Mouse (Mus musculus) G1E-ER4 (cell line): ENCODE measurements around the gene Tmem147. TPM values are rescaled to one million over a fixed set of nuclear protein-coding genes. Genes with fewer than 3 reads are reported as not detected.

Experiments
- GATA1 ChIP-seq: IDR thresholded peaks from one replicate; pipeline ENCODE4 v1.8.0; 2012; ENCODE audit warnings: low read length, inconsistent platforms
- polyA plus RNA-seq: library from polyadenylated mRNA; stranded (reverse); fragments of >175 nt; gene quantifications from 2 replicates; pipeline ENCODE4 v1.2.3, GENCODE M21; 2012

Tmem147 gene
- 197 and 201 TPM in 2 replicates for polyA plus RNA-seq

DNA sequence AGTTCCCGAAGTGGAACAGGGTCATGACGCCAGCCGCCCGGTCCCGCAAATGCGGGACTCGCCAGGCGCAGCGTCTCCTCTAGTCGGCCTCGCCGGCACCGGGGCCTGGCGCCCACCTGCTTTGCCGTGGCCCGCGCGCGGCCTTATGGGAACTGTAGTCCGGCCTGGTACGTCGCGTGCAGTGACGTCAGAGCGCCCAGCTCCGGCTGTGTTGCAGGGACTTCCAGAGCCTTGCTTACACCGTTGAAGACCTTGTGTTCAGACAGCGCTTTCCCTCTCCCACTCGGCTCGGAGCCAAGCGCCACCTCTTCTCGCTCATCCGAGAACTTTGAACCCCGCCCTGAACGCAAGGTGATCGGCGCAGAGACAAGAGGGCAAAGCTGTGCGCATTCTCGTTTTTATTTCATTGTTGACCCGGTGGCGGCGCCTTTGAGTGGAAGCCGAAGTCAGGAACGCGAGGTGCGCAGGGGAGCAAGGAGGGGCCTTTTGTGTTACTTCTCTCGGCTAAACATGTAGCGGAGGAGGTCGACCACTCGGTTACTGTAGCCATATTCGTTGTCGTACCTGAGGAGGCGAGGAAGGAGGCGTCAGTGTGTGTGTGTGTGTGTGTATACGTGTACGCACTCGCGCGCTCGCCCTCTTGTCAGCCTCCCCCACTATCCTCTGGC, at the start of gene Tmem147:
Tmem147 (minus strand) TSS at position 145 of the 668 bp plus-strand sequence.
- no peak for TF ChIP-seq GATA1

DNA sequence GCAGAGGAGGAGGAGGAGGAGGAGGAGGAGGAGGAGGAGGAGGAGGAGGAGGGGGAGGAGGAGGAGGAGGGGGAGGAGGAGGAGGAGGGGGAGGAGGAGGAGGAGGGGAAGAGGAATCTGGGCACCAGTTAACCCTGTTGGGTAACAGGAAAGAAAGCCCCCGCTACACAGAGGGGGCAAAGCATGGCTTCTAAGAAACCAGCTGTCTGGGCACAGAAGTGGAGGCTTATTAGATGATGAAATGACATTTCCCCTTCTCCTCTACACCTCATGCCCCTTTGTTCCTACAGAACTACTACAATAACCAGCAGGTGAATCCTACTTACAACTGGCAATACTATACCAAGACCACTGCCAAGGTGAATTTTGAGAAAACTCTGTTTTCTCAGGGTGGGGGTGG, 48.6 kb upstream of the Tmem147 start:
- no peak for TF ChIP-seq GATA1

DNA sequence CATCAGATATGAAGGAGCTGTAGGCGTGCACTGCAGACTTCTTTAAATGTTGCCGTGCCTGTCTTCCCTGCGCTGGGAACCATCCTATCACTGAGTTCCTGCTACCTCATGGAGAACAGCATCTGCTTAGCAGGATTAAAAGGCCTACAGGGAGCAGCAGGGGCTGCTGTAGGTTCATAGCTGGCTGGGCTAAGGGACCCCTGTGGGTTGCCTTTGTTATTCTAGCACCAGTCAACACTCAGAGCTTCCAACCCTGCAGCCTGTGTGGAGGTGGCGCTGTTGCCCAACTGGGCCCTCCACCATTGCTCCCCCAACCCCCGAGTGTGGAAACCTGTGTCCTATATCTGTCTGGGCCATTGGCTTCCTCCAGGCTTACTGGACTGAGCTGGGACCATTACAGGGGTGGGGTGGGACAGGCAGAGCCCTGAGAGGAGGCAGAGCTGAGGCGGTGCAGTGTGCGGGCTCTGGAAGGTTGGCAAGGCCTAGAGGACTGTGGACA, 47.8 kb upstream of the Tmem147 start:
- no peak for TF ChIP-seq GATA1

DNA sequence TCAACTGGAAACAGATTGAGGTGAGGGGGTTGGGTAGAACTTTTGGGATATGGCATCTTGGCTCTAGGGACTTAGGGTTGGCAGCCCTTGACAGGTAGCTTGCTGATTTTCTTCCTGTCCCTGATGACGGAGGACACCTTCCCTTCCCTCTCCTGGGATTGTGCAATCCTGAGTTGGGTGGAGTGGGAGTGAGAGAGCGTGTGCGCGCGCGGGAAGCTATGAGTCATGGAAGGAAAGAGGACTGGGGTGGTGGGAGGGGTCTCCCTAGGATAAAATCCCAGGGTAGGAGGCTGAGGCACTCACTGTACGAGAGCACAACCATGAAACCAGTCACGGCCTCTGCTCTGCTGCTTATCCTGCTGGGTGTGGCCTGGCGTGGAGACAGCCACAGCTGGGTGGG, 46.8 kb upstream of the Tmem147 start:
- no peak for TF ChIP-seq GATA1

DNA sequence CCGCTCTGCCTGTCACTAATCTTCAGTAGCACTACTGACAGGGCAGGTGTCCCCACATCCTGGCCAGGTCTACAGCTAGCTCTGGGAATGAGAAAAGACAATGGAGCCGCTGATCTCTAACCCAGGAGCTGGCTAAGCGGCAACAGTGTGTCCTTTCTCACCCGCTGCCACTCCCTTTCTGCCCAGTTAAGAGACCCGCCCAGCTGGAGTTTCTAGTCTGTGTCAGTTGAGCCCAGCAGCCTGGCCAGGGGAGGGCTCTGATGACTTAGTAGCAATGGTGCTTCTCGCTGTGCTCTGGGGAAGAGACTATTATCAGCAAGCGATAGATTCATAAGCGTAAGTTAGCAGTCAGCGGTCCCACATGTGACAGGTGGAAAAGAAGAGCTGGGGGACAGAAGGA, 39.9 kb upstream of the Tmem147 start:
- TF ChIP-seq GATA1: no peak

DNA sequence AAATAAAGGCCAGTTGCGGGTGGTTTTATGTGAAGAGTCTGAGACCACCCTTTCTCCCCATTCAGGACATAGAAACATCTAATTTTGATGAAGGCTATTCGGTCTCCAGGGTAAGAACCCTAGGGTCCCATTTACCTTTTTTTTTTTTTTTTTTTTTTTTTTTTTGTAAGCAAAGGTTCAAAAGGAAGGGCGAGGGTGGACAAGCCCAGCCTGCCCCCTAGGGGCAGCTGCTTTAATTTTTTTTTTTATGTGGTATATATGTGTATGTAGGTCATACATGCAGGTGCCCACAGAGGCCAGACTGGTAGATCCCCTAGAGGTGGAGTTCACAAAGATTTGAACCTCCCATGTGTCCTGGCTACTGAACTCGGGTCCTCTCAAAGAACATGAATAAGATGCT, 37.1 kb upstream of the Tmem147 start:
- no peak for TF ChIP-seq GATA1

DNA sequence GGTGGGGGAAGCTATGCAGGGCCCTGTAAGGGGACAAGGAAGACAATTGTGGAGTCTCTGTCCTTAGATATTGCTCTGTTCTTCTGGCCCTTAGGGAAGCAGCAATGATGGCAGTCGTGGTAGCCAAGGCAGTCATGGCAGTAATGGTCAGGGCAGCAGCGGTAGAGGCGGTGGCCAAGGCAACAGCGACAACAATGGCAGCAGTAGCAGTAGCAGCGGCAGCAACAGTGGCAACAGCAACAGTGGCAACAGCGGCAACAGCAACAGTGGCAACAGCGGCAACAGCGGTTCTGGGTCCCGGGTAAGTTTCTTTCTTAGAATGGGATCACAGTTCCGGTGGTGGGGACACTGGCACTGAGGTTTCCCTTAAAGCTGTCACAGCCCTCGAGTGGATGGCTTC, 35.8 kb upstream of the Tmem147 start:
- no peak for TF ChIP-seq GATA1

DNA sequence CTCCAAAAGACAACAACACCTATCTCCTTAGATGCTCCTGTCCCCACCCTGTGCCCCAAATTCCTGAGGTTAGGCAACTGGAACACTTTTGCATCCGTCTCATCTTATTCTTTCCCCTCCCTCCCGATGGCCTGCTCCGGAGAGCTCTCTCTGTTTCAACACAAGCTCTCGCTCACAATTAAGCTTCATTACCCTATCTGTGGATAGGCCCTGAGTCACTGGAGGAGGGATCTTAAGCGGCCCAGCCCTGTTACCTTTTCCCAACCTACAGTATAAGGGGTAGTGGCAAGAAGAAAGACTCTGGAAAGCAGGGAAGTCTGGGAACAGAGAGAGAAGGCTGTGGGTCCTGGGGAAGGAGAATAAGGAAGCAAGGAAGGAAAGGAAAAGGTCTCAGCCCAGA, 34.1 kb upstream of the Tmem147 start, which contains the start of gene Dmkn:
Dmkn (plus strand) TSS at position 301 of the 400 bp plus-strand sequence.
- TF ChIP-seq GATA1: no peak

DNA sequence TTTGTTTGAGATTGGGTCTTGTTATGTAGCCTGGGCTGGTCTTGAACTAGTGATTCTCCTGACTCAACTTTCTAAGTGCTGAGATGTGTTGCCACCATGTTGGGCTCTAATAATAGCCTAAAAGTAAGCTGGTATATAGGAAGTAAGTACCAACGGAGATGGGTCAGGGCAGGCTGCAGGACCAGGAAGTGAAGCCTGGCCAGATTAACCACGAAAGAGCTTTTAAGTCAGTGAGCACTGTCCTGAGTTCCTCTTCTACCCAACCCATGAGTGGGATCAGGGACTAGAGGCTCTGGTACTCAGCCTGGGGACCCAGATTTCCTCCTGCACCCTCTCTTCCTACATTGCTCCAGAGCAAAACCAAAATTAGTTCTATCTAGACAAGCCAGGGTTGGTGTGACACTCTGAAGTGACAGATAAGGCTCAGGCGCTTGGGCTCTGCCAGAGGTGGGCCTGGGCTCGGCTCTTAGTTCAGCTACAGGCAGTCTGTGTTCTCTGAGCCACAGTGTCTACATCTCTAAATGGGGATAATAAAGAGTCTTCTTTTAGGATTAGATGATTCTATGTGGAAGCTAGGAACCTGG, 32.5 kb upstream of the Tmem147 start:
- TF ChIP-seq GATA1: no peak

DNA sequence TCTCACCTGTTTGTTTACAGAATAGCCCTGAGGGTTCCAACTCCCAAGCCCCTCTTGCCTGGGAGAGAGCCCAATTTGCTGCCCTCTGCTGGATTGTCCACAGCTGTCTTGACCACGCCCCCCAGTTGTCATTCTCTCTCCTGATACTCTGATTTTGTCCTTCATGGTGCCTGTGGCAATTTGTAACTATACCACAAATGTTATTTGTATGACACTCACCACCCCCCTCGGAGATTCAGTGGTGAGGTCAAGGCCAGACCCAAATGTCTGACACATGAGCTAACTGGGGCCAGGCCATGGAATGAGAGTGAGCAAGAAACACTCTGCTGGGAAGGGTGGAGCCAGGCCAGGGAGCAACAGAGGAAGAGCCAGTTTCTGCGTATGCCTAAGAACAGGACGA, 29.5 kb upstream of the Tmem147 start:
- no peak for TF ChIP-seq GATA1

DNA sequence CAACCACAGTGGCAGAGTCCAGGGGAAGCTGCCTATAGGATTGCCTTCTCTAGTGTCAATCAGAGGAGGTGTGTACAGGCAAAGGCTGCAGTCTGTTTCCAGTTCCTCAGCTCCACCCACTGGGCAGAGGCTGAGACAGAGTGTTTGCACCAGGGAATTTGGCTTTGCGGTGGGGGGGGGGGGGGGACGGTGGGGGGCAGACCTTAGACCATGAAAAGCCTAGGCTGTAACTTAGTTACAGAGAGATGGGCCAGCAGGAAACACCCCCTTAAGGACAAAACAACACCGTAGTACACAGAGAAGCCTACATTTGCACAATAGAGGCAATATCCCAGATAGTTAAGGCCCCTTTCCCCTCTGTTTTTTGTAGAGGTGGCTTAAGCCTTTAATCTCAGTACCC, 27.7 kb upstream of the Tmem147 start:
- TF ChIP-seq GATA1: no peak

DNA sequence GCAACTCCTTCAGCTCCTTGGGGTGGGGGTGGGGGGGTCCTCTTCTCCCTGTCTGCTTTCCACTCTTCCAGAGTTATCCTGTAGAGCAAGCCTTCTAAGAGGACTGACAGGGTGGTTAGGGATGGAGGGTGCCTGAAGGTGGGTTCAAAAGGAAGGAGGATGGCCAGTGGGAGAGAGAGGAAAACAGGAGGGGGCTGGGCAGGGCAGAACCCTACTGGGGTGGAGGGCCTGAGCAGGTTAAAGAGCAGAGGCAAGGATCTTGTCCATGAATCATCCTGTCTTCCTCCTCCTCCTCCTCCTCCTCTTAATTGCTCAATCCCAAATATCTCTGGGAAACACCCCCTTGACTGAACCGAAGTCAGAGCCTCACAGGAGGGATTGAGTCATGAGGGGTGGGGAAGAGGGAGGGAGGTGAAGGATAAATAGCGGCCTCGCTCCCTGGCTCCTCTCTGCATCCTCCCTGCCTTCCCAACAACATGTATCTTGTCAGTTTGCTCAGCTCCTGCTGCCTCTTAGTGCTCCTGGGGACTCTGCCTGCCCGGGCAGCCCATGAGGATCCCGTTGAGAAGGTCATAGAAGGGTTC, 21.8 kb upstream of the Tmem147 start, which contains the start of gene Sbsn:
Sbsn (plus strand) TSS at position 386 of the 584 bp plus-strand sequence.
- TF ChIP-seq GATA1: no peak

DNA sequence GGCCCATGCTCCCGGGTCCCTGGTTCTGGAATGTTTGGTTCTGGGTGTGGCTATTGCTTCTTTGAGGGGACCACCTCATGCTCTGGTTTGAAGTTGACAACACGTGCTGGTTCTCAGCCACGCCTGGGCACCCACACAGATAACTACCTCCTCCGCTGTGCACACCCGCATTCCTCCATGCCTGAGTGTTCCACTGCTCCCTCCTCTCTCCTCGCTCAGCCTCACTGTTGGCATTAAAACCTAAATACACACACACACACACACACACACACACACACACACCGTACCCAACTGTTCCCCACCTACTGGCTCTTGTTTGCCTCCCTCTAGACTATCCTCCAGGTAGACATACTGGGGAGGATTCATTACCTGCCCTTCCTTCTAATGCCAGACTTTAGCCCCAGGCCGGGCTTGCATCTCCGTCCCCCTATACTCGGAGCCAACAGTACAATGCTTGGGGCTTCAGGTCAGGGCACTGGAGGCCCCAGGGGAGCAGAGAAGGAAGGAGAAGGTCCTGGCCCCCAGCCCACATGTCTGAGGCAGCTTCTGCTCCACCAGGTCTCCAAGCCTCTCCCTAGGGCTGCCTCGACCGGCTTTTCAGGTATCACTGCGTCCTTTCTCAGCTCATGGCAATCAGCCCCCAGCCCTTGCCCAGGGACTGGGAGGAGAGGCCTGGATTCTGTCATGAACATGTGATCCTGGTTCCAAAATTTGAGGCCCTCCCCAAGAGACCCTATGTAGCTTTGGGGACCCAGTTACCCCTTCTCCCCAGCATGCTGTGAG, 20.7 kb upstream of the Tmem147 start:
- TF ChIP-seq GATA1: no peak

DNA sequence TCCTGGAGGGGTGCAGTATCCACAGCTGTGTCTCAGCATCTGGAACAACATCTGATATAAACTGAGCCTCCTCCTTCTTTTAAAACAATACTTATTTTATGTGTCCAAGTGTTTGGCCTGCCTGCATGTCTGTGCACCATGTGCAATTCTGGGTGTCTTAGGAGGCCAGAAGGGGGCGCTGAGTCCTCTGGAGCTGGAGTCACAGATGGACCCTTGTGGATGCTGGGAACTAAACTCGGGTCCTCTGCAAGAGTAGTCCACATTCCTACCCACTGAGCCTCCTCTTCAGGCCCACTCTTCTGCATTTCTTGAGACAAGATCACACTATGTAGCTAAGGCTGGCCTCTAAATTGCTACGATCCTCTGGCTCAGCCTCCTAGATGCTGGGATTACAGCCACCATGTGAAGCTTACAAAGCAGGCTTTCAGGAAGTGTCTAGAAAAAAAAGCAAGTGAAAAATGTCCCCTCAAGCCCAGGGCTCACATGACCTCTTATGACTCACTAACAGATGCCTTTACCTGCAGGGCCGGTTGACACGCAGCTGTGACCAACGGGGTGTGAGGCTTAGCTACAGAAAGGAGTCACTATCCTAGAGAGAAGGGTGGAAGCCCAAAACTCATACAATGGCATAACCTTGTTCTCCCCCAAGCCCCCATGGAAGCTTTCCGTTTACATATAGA, 18.3 kb upstream of the Tmem147 start:
- TF ChIP-seq GATA1: no peak

DNA sequence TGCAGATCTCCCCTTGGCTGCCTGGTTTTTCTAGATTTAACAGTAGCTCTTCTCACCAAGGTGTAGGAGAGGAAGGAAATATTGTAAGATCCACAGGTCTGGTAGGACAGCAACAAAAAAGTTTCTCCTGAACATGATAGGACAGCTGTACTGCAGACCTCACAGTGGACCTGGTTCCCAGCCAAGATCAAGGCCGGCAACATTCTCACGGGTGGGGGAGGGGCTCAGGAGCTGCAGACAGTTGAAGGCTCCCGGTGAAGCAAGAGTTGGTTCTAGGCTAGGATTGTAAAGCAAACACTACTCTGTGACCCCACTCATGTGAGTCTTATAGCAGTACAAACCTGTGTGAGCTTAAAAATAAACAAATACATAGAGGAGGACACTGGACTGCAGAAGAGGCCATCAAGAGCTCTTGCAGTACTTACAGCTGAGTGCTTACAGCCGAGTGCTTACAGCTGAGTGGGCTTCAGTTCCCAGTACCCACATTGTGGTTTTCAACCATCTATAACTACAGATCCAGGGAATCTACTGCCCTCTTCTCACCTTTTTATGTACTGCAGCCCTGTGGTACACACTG, 14.8 kb upstream of the Tmem147 start:
- TF ChIP-seq GATA1: no peak
